Mouse (Mus musculus): Measurements from ENCODE around the gene Dvl2. TPM values are rescaled to one million over a fixed set of nuclear protein-coding genes. Genes with fewer than 3 reads are reported as not detected.
A peak's percentile ranks its signal among the peaks of the same experiment; 100 is the strongest.
"Not testable (repeated sequence)": the region's sequence is repeated elsewhere in the genome, so short reads cannot be mapped to it uniquely, and the experiment has no call there.

Gene Dvl2
- polyA plus RNA-seq, 1 experiment from 2014 or later, result 9.8 TPM

DNA sequence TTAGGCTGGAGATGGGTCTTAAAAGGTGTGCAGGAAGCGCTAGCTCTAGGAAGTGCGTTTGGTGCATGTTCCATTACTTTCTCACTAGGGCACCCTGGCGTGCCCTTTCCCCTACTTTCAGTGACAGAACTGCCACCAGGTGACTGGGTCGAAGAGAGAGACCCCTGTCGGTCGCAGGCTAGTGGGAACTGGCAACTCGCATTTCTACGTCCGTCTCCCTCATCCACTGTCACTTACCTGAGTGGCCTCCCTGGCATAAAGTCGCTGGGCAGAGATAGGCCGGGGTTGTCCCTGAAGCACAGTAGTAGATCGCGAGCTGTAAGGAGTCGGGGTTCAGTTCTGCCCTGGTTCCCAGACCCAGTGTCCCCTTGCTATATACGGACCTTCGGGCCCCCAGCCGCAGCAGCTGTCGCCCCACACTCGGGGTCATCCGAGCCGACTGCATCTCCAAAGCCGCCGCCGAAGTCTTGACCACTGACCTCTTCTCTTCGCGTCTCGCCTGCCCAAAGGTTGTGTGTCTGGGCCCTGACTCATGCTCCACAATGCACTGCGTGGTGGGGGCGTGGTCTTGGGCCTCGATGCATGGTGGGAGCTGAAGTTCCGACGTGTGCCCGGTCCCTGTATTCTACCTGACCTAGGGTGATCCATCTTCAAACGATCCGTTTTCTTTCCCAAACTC, 14.6 kb downstream of the Dvl2 start, which contains the start of gene Acadvl:
Gene Acadvl (minus strand): TSS at position 532 of the 679 bp plus-strand sequence.
- no peaks in the 10 kb centered on the region for H3K9me3 ChIP-seq (ENCODE audit: control insufficient read depth, low read length)
- ATAC-seq (ENCODE audit: low FRiP score, low TSS enrichment) (peak; percentile 87), DNase-seq (ENCODE audit: low spot score) (peak; percentile 93)
- no peaks in the 10 kb centered on the region for H3K27me3 ChIP-seq (ENCODE audit: control insufficient read depth, insufficient read depth, low read length)
- H3K4me2 ChIP-seq (replicated peaks; ENCODE audit: low read depth), result peak within 1 kb of the TSS; percentile 85
- peaks cover 6% of the 10 kb centered on the region; the same call in 1 of the 2 replicates for H3K4me1 ChIP-seq (replicated peaks; ENCODE audit: control insufficient read depth, insufficient read depth)
- under 1% methylated on average over 33 of the region's 35 CpGs for WGBS
- peak within 1 kb of the TSS; percentile 83 for H3K27ac ChIP-seq (replicated peaks)
- TF ChIP-seq EP300 (optimal IDR thresholded peaks at IDR 0.05) (no peak), CTCF (IDR thresholded peaks at IDR 0.05; ENCODE audit: low read depth) (peak; percentile 61)
- H3K9ac ChIP-seq (ENCODE audit: low read length), result peak within 1 kb of the TSS; percentile 79
- H3K4me3 ChIP-seq (ENCODE audit: low read depth, low read length), result peak within 1 kb of the TSS; percentile 66
- peaks cover 27% of the 10 kb centered on the region for H3K36me3 ChIP-seq (ENCODE audit: control insufficient read depth, insufficient read depth, low read length)

DNA sequence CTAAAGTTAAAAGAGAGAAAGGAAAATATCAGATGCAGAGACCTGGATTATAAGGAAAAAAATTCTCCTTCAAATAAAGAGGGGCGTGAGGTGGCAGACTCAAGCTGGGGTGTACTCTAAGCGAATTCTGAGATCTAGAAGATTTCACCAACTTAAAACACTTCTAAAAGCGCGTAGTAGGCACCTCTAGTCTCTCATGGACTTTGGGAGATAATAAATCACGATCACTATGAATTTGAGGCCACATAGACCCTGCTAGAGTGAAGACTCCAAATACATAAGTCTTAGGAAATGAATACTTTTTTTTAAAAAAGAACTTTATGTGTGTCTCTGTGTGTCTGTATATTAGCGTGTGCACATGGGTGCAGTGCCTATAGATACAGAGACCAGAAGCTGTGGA, 15.3 kb downstream of the Dvl2 start:
- H3K27ac ChIP-seq (replicated peaks), result no peak overlapping the region
- H3K4me2 ChIP-seq (replicated peaks; ENCODE audit: low read depth), result no peak overlapping the region
- no peak overlapping the region for H3K4me3 ChIP-seq (ENCODE audit: low read depth, low read length)
- WGBS, result 61% methylated on average over 6 of the region's 6 CpGs
- ATAC-seq (ENCODE audit: low FRiP score, low TSS enrichment), result no peak
- H3K27me3 ChIP-seq (ENCODE audit: control insufficient read depth, insufficient read depth, low read length), result no peaks in the 10 kb centered on the region
- H3K9ac ChIP-seq (ENCODE audit: low read length), result no peak overlapping the region
- no peak for TF ChIP-seq EP300 (optimal IDR thresholded peaks at IDR 0.05)
- no peak for TF ChIP-seq CTCF (IDR thresholded peaks at IDR 0.05; ENCODE audit: low read depth)
- no peaks in the 10 kb centered on the region for H3K9me3 ChIP-seq (ENCODE audit: control insufficient read depth, low read length)
- H3K36me3 ChIP-seq (ENCODE audit: control insufficient read depth, insufficient read depth, low read length), result peaks cover 21% of the 10 kb centered on the region
- peaks cover 6% of the 10 kb centered on the region; the same call in 1 of the 2 replicates for H3K4me1 ChIP-seq (replicated peaks; ENCODE audit: control insufficient read depth, insufficient read depth)
- DNase-seq (ENCODE audit: low spot score), result no peak

DNA sequence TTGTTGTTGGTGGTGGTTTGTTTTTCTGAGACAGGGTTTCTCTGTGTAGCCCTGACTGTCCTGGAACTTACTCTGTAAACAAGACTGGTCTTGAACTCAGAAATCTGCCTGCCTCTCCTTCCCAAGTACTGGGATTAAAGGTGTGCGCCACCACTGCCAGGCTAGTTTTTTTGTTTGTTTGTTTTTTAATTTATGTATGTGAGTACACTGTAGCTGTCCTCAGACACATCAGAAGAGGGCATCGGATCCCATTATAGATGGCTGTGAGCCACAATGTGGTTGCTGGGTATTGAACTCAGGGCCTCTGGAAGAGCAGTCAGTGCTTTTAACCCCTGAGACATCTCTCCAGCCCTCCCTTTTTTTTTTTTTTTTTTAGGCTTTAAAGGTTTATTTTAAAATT, 15.8 kb downstream of the Dvl2 start:
- H3K4me3 ChIP-seq (ENCODE audit: low read depth, low read length); H3K27ac ChIP-seq (replicated peaks); H3K9me3 ChIP-seq (ENCODE audit: control insufficient read depth, low read length); H3K9ac ChIP-seq (ENCODE audit: low read length); DNase-seq (ENCODE audit: low spot score); H3K4me1 ChIP-seq (replicated peaks; ENCODE audit: control insufficient read depth, insufficient read depth); H3K27me3 ChIP-seq (ENCODE audit: control insufficient read depth, insufficient read depth, low read length); ATAC-seq (ENCODE audit: low FRiP score, low TSS enrichment); H3K4me2 ChIP-seq (replicated peaks; ENCODE audit: low read depth): not testable (repeated sequence)
- peaks cover 16% of the 10 kb centered on the region for H3K36me3 ChIP-seq (ENCODE audit: control insufficient read depth, insufficient read depth, low read length)
- WGBS, result 73% methylated on average over 2 of the region's 2 CpGs

DNA sequence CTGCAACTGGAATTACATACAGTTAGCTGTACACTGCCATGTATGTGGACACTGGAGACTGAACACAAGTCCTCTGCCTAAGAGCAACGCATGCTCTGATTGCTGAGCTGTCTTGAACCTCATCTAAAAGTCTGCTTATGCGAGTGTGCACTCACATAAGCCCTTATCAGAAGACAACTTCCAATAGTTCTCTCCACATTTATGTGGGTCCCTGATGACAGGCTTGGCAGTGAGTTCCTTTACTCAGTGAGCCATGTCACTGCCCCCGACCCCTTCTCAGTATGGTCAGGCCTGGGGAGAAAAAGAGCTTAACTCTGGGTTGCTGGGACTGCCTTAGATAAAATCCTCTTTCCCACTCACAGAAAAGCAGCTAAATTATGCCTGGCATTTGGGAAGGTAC, 16.3 kb downstream of the Dvl2 start, which contains the start of gene Dlg4:
Gene Dlg4 (plus strand): TSS at position 274 of the 400 bp plus-strand sequence.
- Histone ChIP-seq H3K4me1 (replicated peaks; ENCODE audit: control insufficient read depth, insufficient read depth) (peaks cover 6% of the 10 kb centered on the region; the same call in 1 of the 2 replicates), H3K4me3 (ENCODE audit: low read depth, low read length) (peak within 1 kb of the TSS; percentile 58; the same call in 1 of the 2 replicates), H3K36me3 (ENCODE audit: control insufficient read depth, insufficient read depth, low read length) (peaks cover 14% of the 10 kb centered on the region), H3K9me3 (ENCODE audit: control insufficient read depth, low read length) (no peaks in the 10 kb centered on the region), H3K4me2 (replicated peaks; ENCODE audit: low read depth) (peak within 1 kb of the TSS; percentile 86), H3K27ac (replicated peaks) (no peak within 1 kb of the TSS; the same call in 1 of the 2 replicates), H3K9ac (ENCODE audit: low read length) (peak within 1 kb of the TSS; percentile 79), H3K27me3 (ENCODE audit: control insufficient read depth, insufficient read depth, low read length) (no peaks in the 10 kb centered on the region)
- TF ChIP-seq CTCF (IDR thresholded peaks at IDR 0.05; ENCODE audit: low read depth), result no peak
- no peak for ATAC-seq (ENCODE audit: low FRiP score, low TSS enrichment)
- no peak for DNase-seq (ENCODE audit: low spot score)
- 69% methylated on average over 3 of the region's 3 CpGs for WGBS

DNA sequence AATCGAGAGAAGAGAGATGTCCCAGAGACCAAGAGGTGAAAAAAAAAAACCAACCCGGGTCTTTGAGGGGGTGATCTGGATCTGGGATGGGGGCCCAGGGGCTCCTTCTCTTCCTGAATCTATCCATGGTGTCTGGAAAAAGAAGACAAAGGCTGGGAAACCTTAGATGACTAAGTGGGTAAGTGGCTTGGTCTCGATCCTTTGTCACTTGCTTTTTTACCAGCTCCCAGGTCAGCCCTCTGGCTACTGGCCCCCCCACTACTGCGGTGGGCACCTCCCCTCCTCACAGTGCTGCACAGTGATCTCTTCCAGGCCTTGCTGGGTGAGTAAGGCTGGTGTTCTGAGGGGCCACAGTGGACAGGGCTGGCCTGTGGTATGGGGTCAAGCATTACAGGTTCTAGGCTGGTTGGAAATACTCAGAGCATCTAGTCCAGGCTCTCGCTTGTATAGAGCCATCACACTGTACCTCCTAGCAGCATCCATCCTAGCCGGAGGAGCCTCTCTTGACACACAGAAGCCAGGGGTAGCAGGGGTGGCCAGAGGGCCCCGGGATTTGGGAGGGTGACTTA, 16.9 kb downstream of the Dvl2 start:
- no peaks in the 10 kb centered on the region for H3K9me3 ChIP-seq (ENCODE audit: control insufficient read depth, low read length)
- no peak overlapping the region; the same call in 1 of the 2 replicates for H3K27ac ChIP-seq (replicated peaks)
- no peak overlapping the region for H3K4me3 ChIP-seq (ENCODE audit: low read depth, low read length)
- H3K4me1 ChIP-seq (replicated peaks; ENCODE audit: control insufficient read depth, insufficient read depth), result peaks cover 6% of the 10 kb centered on the region; the same call in 1 of the 2 replicates
- DNase-seq (ENCODE audit: low spot score), result no peak
- H3K27me3 ChIP-seq (ENCODE audit: control insufficient read depth, insufficient read depth, low read length), result no peaks in the 10 kb centered on the region
- WGBS, result 47% methylated on average over 7 of the region's 7 CpGs
- no peak overlapping the region; the same call in 1 of the 2 replicates for H3K9ac ChIP-seq (ENCODE audit: low read length)
- ATAC-seq (ENCODE audit: low FRiP score, low TSS enrichment), result no peak
- peaks cover 11% of the 10 kb centered on the region for H3K36me3 ChIP-seq (ENCODE audit: control insufficient read depth, insufficient read depth, low read length)
- TF ChIP-seq CTCF (IDR thresholded peaks at IDR 0.05; ENCODE audit: low read depth) (no peak), EP300 (optimal IDR thresholded peaks at IDR 0.05) (no peak)
- H3K4me2 ChIP-seq (replicated peaks; ENCODE audit: low read depth), result peak overlapping the region; percentile 86; the same call in 1 of the 2 replicates

All from stomach, postnatal 0 days (tissue).